Mouse (Mus musculus) ES-E14 (cell line): ENCODE data around the gene Ralgps1.

ENCODE experiments used
- HCFC1 ChIP-seq: IDR thresholded peaks from 2 replicates; pipeline ENCODE4 v1.6.1; 2012; ENCODE audit warnings: low read length, inconsistent platforms, borderline replicate concordance; ENCODE audit not compliant: insufficient read depth
- MAFK ChIP-seq: IDR thresholded peaks from 2 replicates; pipeline ENCODE4 v1.6.1; 2014; ENCODE audit warnings: mild to moderate bottlenecking, low read depth, low read length, inconsistent platforms; ENCODE audit not compliant: insufficient read depth

- TF ChIP-seq MAFK (no peak), HCFC1 (no peak)
These were observed 17.9 kb downstream of the Ralgps1 start for GRCm38 (mm10) chr2:33353432-33353831.
